Mouse (Mus musculus) midbrain, embryonic 10.5 days (tissue): ENCODE measurements around the gene Eya3. TPM values are rescaled to one million over a fixed set of nuclear protein-coding genes. Genes with fewer than 3 reads are reported as not detected.
"Not testable (repeated sequence)": the region's sequence is repeated elsewhere in the genome, so short reads cannot be mapped to it uniquely, and the experiment has no call there.

ENCODE experiments used
- DNase-seq: peaks from one replicate; pipeline ENCODE4 v3.0.0-alpha.2; 2017; ENCODE audit warnings: low spot score
- H3K27ac ChIP-seq: fragments of 300-500 bp; sonication (generic); replicated peaks from 2 replicates; pipeline ENCODE4 v1.5.1; 2016; ENCODE audit warnings: mild to moderate bottlenecking
- H3K27me3 ChIP-seq: fragments of 300-500 bp; sonication (generic); 2 replicates; pipeline ENCODE4 v1.6.1; 2016; ENCODE audit warnings: low read depth, mild to moderate bottlenecking; ENCODE audit not compliant: poor library complexity, severe bottlenecking
- H3K36me3 ChIP-seq: fragments of 300-500 bp; sonication (generic); 2 replicates; pipeline ENCODE4 v1.6.1; 2016; ENCODE audit warnings: mild to moderate bottlenecking, moderate library complexity
- H3K4me1 ChIP-seq: fragments of 300-500 bp; sonication (generic); 2 replicates; pipeline ENCODE4 v1.6.1; 2016
- H3K4me3 ChIP-seq: fragments of 300-500 bp; sonication (generic); 2 replicates; pipeline ENCODE4 v1.5.1; 2016; ENCODE audit warnings: mild to moderate bottlenecking, moderate library complexity
- H3K9me3 ChIP-seq: fragments of 300-500 bp; sonication (generic); replicated peaks from 2 replicates; pipeline ENCODE4 v1.6.1; 2016; ENCODE audit warnings: mild to moderate bottlenecking
- WGBS: fragments of 180-500 bp; shearing (Covaris S2); methylation state at CpG from one replicate; pipeline ENCODE4 v1.1.7; 2016; 5-methylcytosine and 5-hydroxymethylcytosine counted together
- polyA plus RNA-seq: library from polyadenylated mRNA; unstranded; fragments of >200 nt; fragmentation: Nextera tagmentation; extraction: Ambion mirVana; gene quantifications from 2 replicates; pipeline ENCODE4 v1.2.1, GENCODE M21; 2016

Eya3 gene
- polyA plus RNA-seq, 1 experiment from 2014 or later = 30.1 TPM

- no peak overlapping the region for H3K4me3 ChIP-seq
- DNase-seq = no peak
- no peaks in the 10 kb centered on the region for H3K36me3 ChIP-seq
- H3K27ac ChIP-seq = no peak overlapping the region
- no peaks in the 10 kb centered on the region for H3K27me3 ChIP-seq
- WGBS = 81% methylated on average over 6 of the region's 6 CpGs
- H3K9me3 ChIP-seq = no peaks in the 10 kb centered on the region
- peaks cover 12% of the 10 kb centered on the region; the same call in 1 of the 2 replicates for H3K4me1 ChIP-seq
These were observed 110.6 kb downstream of the Eya3 start for GRCm38 (mm10) chr4:132749258-132749982.

GRCm38 (mm10) chr4:132752992-132753391 lies 114.2 kb downstream of the Eya3 start:
- DNase-seq = no peak
- H3K27me3 ChIP-seq = peaks cover 32% of the 10 kb centered on the region
- no peaks in the 10 kb centered on the region for H3K9me3 ChIP-seq
- H3K27ac ChIP-seq = no peak overlapping the region
- no peak overlapping the region for H3K4me3 ChIP-seq
- 83% methylated on average over 6 of the region's 6 CpGs for WGBS
- no peaks in the 10 kb centered on the region for H3K36me3 ChIP-seq
- H3K4me1 ChIP-seq = peaks cover 24% of the 10 kb centered on the region

GRCm38 (mm10) chr4:132756974-132757373 lies 118.2 kb downstream of the Eya3 start, which contains the start of gene Smpdl3b:
TSS of gene Smpdl3b (minus strand) at chr4:132757252.
- DNase-seq = peak; percentile 79
- 2% methylated on average over 22 of the region's 22 CpGs for WGBS
- peak within 1 kb of the TSS; percentile 78 for H3K27ac ChIP-seq

GRCm38 (mm10) chr4:132757633-132758351 lies 119.0 kb downstream of the Eya3 start:
- peaks cover 38% of the 10 kb centered on the region for H3K27me3 ChIP-seq
- 91% methylated on average over 7 of the region's 7 CpGs for WGBS
- no peak overlapping the region for H3K27ac ChIP-seq
- H3K36me3 ChIP-seq = no peaks in the 10 kb centered on the region
- H3K9me3 ChIP-seq = no peaks in the 10 kb centered on the region
- H3K4me1 ChIP-seq = peaks cover 15% of the 10 kb centered on the region
- DNase-seq = no peak
- no peak overlapping the region for H3K4me3 ChIP-seq

More at GRCm38 (mm10) chr4:132756974-132757373, 118.2 kb downstream of the Eya3 start, which contains the start of gene Smpdl3b:
- Histone ChIP-seq H3K4me3 (peak within 1 kb of the TSS; percentile 56), H3K9me3 (no peaks in the 10 kb centered on the region), H3K4me1 (peaks cover 23% of the 10 kb centered on the region), H3K36me3 (no peaks in the 10 kb centered on the region), H3K27me3 (peaks cover 38% of the 10 kb centered on the region)

GRCm38 (mm10) chr4:132760296-132760695 lies 121.5 kb downstream of the Eya3 start:
- Histone ChIP-seq H3K4me1 (peaks cover 12% of the 10 kb centered on the region), H3K36me3 (no peaks in the 10 kb centered on the region), H3K9me3 (no peaks in the 10 kb centered on the region), H3K27ac (no peak overlapping the region), H3K27me3 (peaks cover 33% of the 10 kb centered on the region), H3K4me3 (no peak overlapping the region)
- WGBS = 83% methylated on average over 3 of the region's 3 CpGs
- no peak for DNase-seq

- Histone ChIP-seq H3K27ac (no peak overlapping the region), H3K9me3 (no peaks in the 10 kb centered on the region), H3K36me3 (no peaks in the 10 kb centered on the region), H3K27me3 (peaks cover 10% of the 10 kb centered on the region), H3K4me1 (no peaks in the 10 kb centered on the region), H3K4me3 (no peak overlapping the region)
- 81% methylated on average over 6 of the region's 6 CpGs for WGBS
- no peak for DNase-seq
These were observed 123.8 kb downstream of the Eya3 start for GRCm38 (mm10) chr4:132762602-132763001.

- WGBS = 84% methylated on average over 3 of the region's 3 CpGs
- not testable (repeated sequence) for H3K9me3 ChIP-seq, H3K36me3 ChIP-seq, H3K4me3 ChIP-seq, DNase-seq, H3K27ac ChIP-seq, H3K4me1 ChIP-seq, H3K27me3 ChIP-seq
These were observed 124.3 kb downstream of the Eya3 start for GRCm38 (mm10) chr4:132763125-132763524.

GRCm38 (mm10) chr4:132767914-132768876 lies 129.4 kb downstream of the Eya3 start, which contains the start of gene Rpa2:
TSS of gene Rpa2 (plus strand) at chr4:132768332.
- H3K27ac ChIP-seq = peak within 1 kb of the TSS; percentile 91
- H3K9me3 ChIP-seq = no peaks in the 10 kb centered on the region
- peaks cover 13% of the 10 kb centered on the region for H3K4me1 ChIP-seq
- H3K27me3 ChIP-seq = no peaks in the 10 kb centered on the region
- H3K36me3 ChIP-seq = peaks cover 36% of the 10 kb centered on the region
- peak; percentile 98 for DNase-seq
- WGBS = under 1% methylated on average over 71 of the region's 71 CpGs
- peak within 1 kb of the TSS; percentile 82 for H3K4me3 ChIP-seq

- Histone ChIP-seq H3K4me1 (peaks cover 13% of the 10 kb centered on the region), H3K4me3 (no peak overlapping the region), H3K9me3 (no peaks in the 10 kb centered on the region), H3K27me3 (no peaks in the 10 kb centered on the region), H3K36me3 (peaks cover 72% of the 10 kb centered on the region), H3K27ac (no peak overlapping the region)
- no peak for DNase-seq
- 94% methylated on average over 9 of the region's 9 CpGs for WGBS
These were observed 133.0 kb downstream of the Eya3 start for GRCm38 (mm10) chr4:132771776-132772175.

Other genes starting within 250 kb of the Eya3 start
- 23.6 and 27.3 TPM in 2 replicates for gene Phactr4, start 216.5 kb upstream of the Eya3 start, polyA plus RNA-seq
- 32.6 and 35.3 TPM in 2 replicates for gene Med18, start 175.1 kb upstream of the Eya3 start, polyA plus RNA-seq
- gene Sesn2, start 128.5 kb upstream of the Eya3 start, polyA plus RNA-seq = 13.0 and 14.7 TPM in 2 replicates
- 965 and 979 TPM in 2 replicates for gene Atpif1, start 105.3 kb upstream of the Eya3 start, polyA plus RNA-seq
- 203 and 216 TPM in 2 replicates for gene Dnajc8, start 103.4 kb upstream of the Eya3 start, polyA plus RNA-seq
- 0.41 and 0.56 TPM in 2 replicates for gene Ptafr, start 74.9 kb upstream of the Eya3 start, polyA plus RNA-seq
- gene Xkr8, start 93.6 kb downstream of the Eya3 start, polyA plus RNA-seq = 4.3 and 4.8 TPM in 2 replicates
- gene Smpdl3b, start 118.3 kb downstream of the Eya3 start, polyA plus RNA-seq = 2.3 and 2.9 TPM in 2 replicates
- gene Rpa2, start 129.3 kb downstream of the Eya3 start, polyA plus RNA-seq = 174 and 200 TPM in 2 replicates
- gene Themis2, start 157.4 kb downstream of the Eya3 start, polyA plus RNA-seq = 0.86 and 1.2 TPM in 2 replicates
- gene Ppp1r8, start 204.2 kb downstream of the Eya3 start, polyA plus RNA-seq = 78.1 and 79.8 TPM in 2 replicates
- gene Stx12, start 245.5 kb downstream of the Eya3 start, polyA plus RNA-seq = 61.5 and 72.5 TPM in 2 replicates